Mouse (Mus musculus) spleen, adult 2 months (tissue): ENCODE measurements around the gene Hdac10.

ENCODE experiments used
- CTCF ChIP-seq: fragments of 200-500 bp; IDR thresholded peaks from 2 replicates; pipeline ENCODE4 v1.5.1; 2011; ENCODE audit warnings: mild to moderate bottlenecking, inconsistent platforms; ENCODE audit not compliant: insufficient read depth, insufficient read length, insufficient replicate concordance; ENCODE audit errors: extremely low read depth
- POLR2A ChIP-seq: fragments of 200-500 bp; IDR thresholded peaks from 2 replicates; pipeline ENCODE4 v1.6.1; 2011; ENCODE audit warnings: low read depth, low read length, inconsistent platforms

DNA sequence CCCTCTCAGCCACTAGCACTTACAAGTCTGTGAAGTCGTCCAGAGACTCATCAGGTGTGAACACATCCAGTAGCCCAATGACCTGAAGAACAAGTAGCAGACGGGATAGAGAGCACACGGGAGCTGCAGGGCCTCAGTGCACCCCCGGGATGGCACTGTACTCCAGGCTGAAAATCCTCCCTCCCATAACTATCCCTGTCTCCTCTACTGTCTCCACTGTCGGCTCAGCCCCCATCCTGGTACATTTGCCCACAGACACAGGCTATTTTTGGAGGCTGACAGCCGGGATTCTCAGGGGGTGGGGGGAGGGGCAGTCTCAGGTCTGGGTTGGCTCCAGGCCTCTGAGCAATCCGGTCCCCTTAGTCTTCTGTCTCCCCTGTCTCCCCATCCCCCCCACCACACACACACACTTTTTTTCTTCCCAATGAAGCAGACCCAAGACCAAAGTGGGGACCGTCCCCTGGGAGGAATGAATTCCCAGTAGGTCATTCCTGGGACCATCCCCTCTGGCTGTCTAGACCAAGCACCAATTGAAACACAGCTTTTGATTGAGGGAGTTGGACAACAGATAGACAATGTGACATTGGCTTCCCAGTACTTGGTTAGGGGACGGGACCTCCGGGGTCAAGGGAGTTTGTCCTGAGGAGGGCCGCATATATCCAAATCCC lies 9.0 kb upstream of the Hdac10 start:
- TF ChIP-seq CTCF: no peak
- TF ChIP-seq POLR2A: no peak
